Mouse (Mus musculus) heart, postnatal 0 days (tissue): ENCODE data around the gene Efcab14.

Experiments used
- CTCF ChIP-seq: IDR thresholded peaks from 2 replicates; pipeline ENCODE4 v1.5.1; 2016; ENCODE audit warnings: antibody characterized with exemption, control low read depth, low read depth
- EP300 ChIP-seq: IDR thresholded peaks from 2 replicates; pipeline ENCODE4 v1.6.1; 2016; ENCODE audit warnings: antibody characterized with exemption, low read depth

- TF ChIP-seq CTCF (no peak), EP300 (no peak)
These were observed 83.4 kb downstream of the Efcab14 start for GRCm38 (mm10) chr4:115820944-115821343.
